Mouse (Mus musculus) neutrophil, adult 5-6 weeks (primary cell): Measurements from ENCODE around the gene Arl6ip5. TPM values are rescaled to one million over a fixed set of nuclear protein-coding genes. Genes with fewer than 3 reads are reported as not detected.

Experiments
- ATAC-seq: fragments of 151-379, 151-347 bp; 2 replicates; pipeline ENCODE4 v1.8.0; 2017; ENCODE audit warnings: mild to moderate bottlenecking, moderate TSS enrichment; ENCODE audit not compliant: insufficient number of reproducible peaks, poor library complexity, low FRiP score, severe bottlenecking; ENCODE audit errors: extremely low read depth
- total RNA-seq: library from RNA; stranded (forward); fragments of 200-1000 nt; gene quantifications from 2 replicates; pipeline ENCODE4 v1.2.3, GENCODE M21; 2017

Gene Arl6ip5
- 65.2 and 66.6 TPM in 2 replicates for total RNA-seq

DNA sequence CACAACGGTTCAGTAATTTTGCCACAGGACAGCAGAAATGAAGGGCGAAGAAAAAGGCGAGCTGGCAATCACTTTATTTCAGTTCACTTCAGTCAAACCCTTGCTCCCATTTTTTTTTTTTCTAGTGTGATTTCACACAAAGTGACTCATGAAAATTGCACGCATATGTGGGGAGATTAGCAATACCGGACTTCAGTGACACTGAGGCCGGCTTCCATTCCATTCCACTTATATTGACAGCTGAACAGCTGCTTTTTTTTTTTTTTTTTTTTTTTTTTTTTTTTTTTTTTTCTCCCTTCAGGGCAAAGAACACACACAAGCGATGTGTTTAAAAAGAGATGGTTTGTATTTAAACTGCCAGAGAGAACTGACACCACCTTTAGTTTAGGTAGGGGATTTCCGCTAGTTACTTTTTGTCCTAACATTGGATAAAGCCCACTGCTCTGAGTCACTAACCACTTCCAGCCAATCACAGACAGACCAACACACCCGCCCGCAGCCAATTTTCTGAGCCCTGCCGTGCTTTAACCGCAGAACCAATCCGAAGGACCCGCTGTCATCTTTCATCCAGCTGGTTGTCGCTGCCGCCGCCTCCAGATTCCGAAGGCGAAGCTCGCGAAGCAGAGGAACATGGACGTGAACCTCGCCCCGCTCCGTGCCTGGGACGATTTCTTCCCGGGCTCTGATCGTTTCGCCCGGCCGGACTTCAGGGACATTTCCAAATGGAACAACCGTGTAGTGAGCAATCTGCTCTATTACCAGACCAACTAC, at the start of gene Arl6ip5:
Gene Arl6ip5, plus strand, starts transcription at position 499 of the 771 bp plus-strand sequence.
- peak; percentile 81 for ATAC-seq

DNA sequence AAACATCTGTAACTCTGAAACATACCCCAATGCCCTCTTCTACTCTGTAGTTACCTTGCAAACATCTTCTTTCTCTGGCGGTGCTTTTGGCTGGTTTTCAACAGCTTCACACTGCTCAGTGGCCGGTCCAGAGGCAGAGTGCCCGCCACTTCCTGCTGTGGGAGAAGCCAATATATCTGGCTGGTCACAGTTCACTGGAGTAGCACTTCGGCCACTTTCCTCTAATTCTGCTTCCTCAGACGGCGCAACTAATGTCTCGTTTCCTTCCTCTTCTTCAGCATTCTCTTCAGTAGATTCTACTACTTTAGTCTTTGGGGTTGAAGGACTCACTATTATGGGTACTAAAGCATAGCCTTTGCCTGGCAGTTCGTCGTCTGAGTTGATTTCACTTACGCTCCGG, 34.8 kb upstream of the Arl6ip5 start:
- no peak for ATAC-seq

DNA sequence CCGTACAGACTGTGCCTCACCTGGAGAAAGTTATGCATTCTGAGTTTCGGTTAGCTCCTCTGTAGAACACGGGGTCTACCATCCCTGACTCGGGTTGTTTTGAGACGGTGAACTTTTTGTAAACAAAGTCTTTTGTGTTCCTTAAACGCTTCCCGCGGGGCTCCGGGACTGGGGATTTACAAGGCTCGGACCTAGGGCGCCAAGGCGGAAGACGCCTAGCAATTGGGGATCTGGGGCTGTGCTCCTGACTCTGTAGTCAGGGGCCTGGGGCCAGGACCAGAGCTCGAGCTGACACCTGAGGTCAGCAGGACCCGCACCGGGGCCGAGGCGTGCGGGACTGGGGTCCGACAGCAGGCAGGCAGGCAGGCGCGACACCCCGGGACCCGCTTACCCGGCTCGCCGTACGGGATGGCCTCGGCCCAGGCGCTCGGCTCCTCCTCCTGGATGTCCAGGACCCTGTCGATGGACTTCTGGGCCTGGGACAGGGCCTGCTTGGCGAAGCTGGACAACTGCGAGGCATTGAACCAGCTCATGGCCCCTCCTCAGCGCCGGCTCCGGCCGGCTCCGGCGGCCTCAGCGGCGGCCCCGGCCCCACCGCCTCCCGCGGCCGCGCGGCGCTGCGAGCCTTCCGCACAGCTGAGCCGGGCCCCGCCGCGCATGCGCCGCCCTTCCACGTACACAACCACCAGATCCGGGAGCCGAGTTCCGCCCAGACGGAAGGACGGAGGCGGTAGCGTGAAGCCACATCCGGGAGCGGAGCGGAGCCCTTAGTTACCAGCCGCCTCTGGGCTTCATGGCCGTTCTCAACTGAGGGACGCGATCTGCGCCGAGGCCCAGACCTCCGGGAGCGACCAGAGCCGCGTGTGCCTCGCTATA, 31.8 kb upstream of the Arl6ip5 start, which contains the start of gene Tmf1:
Gene Tmf1, minus strand, starts transcription at position 632 of the 876 bp plus-strand sequence.
- ATAC-seq = peak; percentile 97

DNA sequence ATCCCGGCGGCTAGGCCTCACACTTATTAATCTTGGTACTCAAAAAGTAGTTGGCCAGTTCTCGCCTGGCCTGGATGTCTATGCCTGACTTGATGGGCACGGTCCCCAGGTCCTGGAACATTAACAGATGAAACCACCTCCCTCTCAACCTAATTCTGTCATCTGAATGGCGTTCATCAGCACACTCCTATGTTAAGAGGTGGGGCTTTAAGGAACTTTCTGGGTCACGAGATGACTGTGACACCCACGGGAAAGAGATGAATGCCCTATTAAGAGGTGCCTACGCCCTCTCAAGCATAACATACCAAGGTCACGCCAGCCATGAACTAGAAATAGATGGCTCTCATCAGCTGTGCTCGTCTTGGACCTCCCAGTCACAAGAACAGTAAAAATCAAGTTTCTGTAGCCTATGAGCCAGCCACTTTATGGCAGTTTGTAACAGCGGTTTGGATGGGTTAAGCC, 31.1 kb upstream of the Arl6ip5 start:
- peak; percentile 47 for ATAC-seq

DNA sequence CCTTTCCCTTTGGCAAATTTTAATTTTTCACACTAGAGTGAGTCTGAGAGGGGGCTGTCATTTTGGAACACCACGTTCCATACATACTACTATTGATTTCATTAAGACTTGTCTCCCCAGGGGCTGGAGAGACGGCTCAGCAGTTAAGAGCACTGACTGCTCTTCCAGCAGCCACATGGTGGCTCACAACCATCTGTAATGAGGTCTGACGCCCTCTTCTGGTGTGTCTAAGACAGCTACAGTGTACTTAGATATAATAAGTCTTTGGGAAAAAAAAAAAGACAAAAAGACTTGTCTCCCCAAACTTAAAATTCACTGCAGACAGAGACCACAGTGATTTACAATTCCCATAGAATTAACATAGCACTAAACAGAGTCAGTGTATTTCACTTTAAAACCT, 10.1 kb upstream of the Arl6ip5 start:
- ATAC-seq = no peak

DNA sequence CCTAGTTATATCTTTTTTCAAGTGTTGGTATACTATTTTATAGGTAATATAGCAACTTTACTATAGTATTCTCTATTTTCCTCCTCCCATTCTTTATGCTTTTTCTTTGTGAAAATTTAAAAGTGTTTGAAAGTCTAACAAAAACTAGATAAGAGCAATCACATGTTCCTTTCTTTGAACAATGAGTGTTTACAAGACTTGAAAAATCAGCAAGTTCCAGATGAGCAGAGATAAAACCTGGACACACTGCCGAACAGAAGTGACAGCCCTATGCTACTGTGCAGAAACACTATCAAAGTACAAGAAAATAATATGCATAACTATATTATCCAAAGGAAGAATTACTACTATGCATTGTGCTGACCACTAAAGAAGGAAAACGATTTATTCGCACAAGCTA, 8.0 kb upstream of the Arl6ip5 start:
- ATAC-seq = no peak

DNA sequence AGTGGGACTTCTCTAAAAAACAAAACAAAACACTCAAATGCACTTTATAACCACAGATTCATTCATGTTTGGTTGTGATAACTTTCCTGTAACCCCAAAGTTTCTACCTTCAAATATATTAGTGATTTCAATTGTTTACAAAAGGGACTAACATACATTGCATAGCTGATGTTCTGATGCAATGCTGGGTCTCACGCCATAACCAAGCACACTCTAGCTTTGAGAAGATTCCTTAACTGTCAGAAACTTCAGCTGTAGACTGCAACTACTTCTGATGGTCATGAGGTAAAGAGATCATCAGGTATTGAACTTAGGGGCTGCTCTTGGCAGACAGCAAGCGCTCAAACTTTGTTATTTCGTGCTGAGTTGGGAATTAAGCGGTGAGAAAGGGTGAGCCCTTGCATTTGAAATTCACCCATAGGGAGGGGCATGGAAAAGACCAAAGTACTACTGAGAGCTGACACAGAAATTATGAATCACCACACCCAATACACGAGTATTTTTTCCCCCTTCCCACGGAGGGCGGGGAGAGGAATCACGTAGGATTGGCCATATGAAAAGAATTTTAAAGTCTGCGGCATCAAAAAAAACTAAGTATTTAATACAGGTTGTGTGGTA, 6.1 kb upstream of the Arl6ip5 start:
- no peak for ATAC-seq

DNA sequence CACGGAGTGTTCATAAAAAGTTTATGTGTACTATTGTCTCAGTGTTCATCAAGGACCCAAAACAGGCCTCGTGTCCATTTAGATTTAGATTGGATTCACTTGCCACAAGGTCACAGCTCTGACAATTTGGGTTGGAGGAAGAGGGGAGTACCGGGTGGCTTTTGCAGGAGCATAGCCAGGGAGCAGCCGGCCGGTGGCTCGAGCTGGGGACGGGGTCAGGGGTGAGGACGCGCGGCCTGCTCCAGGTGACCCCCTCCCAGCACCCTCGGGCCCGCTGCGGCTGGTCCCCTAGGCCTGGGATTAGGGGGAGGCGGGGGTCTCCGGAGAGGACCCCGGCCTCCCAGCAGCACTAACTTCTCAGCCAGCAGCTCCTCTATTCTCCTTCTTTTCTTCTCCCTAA, 5.5 kb upstream of the Arl6ip5 start:
- no peak for ATAC-seq

DNA sequence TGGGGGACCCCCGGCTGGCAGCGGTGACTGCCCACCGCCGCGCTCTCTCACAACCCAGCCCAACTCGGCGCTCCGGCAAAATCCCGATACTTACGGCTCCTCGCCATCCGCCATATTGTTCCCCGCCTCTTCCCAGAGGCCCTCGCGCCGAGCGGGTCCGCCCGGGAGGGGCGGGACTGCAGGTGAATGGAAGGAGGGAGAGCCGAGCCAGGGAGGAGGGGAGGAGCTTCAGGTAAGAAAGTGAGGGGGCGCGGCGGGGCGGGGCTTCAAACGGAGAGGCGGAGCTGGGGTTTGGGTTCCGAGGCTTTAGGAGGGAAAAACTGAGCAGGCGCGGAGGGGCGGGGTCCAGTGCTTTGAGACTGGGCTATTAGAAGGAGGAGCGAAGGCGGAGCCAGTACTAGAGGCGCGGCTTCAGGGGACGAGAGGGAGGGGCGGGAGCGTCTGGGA, 5.0 kb upstream of the Arl6ip5 start, which contains the start of gene Uba3:
Gene Uba3, minus strand, starts transcription at position 209 of the 447 bp plus-strand sequence.
- peak; percentile 96 for ATAC-seq

DNA sequence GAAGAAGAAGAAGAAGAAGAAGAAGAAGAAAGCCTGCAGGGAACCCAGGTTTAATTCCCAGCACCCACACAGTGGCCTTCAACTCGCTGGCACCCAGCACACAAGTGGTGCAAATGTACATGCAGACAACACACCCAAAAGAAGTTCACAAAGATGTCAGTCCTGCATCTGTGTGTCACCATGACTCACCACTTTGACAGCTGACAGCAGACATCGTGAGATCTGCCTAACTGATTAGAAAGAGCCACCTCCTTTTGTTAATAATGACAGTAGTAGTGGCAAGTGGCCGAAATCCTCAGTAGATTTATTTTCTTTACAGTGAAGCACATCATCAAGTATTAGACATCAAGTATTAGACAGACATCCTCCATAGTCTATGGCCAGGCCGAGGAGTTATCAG, 3.4 kb upstream of the Arl6ip5 start:
- ATAC-seq = no peak

DNA sequence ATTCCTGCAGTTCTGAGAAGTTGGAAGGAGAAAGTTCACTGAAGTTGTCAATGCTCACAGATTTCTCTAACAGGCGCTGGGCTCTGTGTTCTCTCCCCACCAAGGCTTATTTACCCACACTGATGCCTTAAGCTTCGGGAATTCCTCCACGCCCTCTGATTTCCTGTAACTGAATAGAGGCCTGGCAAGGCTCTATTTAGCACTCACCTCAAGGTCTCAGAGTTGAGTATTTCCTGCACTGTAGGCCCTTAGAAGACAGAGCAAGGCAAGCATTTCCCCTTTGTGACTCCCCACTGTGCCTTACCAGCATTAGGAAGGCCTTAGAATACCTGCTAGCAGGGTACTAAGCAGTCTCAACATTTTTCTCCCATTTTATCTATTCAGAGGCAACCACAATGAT, 2.1 kb upstream of the Arl6ip5 start:
- ATAC-seq = no peak

DNA sequence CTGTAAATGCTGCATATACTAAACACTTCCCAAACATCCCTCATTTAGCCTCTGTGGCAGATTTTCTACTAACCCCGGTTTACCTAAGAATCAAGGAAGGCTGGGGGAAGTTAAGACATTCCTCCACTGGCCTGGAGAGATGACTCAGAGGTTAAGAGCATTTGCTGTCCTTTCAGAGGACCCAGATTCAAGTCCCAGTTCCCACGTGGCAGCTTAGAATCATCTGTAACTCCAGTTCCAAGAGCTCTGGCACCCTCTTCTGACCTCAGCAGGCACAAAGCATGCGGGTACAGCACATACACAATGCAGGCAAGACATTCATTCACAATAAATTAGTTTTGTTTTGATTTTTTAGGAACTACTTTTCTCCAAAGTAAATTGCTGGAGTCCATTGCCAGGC, 1.3 kb upstream of the Arl6ip5 start:
- no peak for ATAC-seq

DNA sequence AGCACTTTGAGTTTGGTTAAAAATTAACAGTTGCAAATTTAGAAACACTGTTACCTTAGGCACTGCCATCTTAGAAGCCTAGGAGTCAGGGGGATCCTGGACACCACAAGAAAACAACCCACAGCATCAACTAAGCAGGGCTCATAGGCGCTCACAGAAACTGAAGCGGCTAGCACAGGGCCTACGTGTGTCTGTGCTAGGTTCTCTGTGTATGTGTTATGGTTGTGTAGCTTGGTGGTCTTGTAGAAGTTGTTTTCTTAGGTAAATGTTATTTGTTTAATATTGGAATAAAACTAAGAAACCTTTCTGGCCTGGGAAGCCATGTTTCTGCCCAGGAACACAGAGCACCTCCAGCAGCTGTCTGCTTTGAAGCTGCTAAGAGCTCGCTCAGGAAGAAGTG, 738 bp upstream of the Arl6ip5 start:
- no peak for ATAC-seq

DNA sequence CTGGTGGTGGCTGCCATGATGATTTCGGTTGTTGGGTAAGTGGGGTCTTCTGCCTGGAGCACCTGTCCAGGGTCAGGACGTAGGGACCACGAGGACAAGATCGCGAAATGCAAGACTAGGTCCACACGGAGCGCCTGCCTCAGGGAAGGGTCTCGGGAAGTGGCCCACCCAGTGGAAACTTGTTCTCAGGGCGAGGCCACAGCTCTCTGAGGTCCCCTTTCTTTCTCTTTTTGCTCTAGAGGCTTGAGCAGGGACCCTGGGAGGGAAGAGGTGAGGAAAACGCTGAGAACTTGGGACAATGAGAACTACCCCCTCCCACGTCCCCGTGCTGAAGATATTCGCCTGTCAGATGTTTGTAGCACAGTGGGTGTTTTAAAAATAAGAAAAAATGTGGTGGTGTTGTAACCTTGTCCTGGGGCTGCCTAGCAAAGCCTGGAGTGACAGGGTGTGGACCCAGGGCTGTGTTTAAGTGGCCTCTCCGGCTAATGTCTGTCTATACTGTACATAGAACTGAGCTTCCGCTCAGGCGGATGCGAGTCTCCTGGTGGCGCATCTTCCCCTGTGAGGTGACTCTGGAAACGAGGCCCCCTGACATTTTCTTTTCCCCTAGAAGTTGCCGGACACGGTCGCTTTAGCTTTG, 593 bp downstream of the Arl6ip5 start:
- ATAC-seq = 0 out of 2 replicates have a peak, but pooled peaks have one; percentile 18

DNA sequence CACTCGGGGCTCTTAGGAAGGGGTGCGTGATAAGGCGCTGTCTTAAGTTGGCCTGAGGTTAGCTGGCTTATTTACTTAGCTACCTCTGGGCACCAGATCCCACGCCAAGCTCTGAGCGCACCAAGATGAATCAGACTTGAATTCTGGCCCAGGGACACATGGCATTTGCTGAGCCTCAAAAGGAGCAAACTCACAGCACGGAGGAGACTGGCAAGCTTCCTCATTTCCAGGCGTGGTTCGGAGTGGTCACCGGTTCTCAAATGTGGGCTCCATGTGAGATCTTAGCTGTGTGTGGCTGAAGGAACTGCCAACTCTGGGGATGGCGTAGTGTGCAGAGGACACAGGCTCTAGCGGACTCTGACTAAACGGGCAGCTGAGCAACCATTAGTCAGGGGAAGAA, 1.5 kb downstream of the Arl6ip5 start:
- peak; percentile 20; the same call in 1 of the 2 replicates for ATAC-seq

DNA sequence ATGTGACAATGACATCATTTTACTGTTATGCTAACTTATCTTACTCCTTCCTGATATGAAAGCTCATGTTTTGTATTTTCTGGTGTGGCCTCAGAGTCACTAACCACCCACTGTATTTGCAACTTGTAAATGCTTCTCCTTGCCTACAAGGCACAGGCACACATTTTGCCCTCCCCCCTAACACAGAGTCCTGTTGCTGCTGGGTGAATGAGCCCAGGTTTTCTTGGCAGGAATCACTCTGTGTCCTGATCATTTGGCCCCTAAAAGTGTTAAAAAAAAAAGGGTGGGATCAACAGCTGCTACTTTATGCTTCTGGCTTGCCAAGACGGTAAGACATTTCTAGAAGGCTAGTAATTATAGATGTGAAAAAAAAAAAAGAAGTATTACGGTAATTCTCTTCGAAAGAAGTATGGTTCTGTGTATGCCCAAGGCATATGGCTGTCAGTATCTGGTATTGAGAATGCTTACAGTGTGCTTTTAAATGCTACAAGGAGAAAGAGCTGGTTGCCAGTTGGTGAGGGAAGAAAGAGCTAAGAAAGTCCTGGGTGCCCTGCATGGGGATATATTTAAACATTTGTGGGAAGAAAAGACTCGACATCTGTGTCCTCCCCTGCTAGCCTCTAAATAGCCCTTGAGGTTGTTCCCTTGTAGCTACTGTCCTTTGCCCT, 5.8 kb downstream of the Arl6ip5 start:
- no peak for ATAC-seq

DNA sequence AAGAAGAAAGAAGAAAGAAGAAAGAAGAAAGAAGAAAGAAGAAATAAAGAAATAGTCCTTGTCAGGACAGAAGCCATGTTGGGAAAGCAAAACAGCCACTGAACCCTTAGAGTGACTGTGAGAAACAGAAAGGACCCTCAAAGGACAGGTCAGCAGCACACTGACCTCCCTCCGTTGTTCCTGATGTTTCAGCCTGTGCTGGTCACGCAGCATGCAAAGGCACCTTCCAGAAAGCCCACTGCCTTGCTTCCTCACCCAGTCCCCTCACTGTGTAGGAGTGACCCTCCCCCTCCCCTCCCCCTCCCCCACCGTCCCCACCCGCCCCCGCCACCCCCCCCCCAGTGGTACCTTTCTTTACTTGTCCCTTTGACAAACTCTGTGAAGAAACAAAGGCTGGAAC, 10.2 kb downstream of the Arl6ip5 start:
- ATAC-seq = no peak
